In genomic region chr2:33274719-33275490, GRCm38 (mm10) we compare ENCODE assay signal across 18 mouse cellular contexts. TPM values are rescaled to one million over a fixed set of nuclear protein-coding genes. Genes with fewer than 3 reads are reported as not detected.
DNase-seq lines count a peak whose midpoint lies in the region; ATAC-seq and TF ChIP-seq lines count a peak whose summit lies in the region.
"Had no signal": no experiment of that assay in that cellular context is flagged by ENCODE, and none has a peak within 500 bp of the region (broad histone marks: within the 10 kb centered on the region; RNA-seq: fewer than 3 reads in every experiment).

No protein-coding gene starts in this region.

- H3K9me3 ChIP-seq in CH12.LX (replicated peaks; ENCODE audit: low read length) = no peaks in the 10 kb centered on the region
- H3K9me3 ChIP-seq in hindbrain, embryonic 10.5 days = no peaks in the 10 kb centered on the region

- H3K79me2 ChIP-seq in CH12.LX (replicated peaks; ENCODE audit: control insufficient read depth, extremely low read depth, insufficient read depth, poor library complexity, severe bottlenecking) = no peaks in the 10 kb centered on the region

- H3K9ac ChIP-seq in CH12.LX (ENCODE audit: insufficient read depth, low read depth) = no peak overlapping the region
- H3K9ac ChIP-seq: lung, embryonic 14.5 days had no signal

- TF ChIP-seq POLR2A in CH12.LX (IDR thresholded peaks at IDR 0.05; ENCODE audit: low read depth, low read length) = no peak

- 86% methylated on average over 12 of the region's 12 CpGs for WGBS in hindbrain, embryonic 10.5 days

- H3K36me3 ChIP-seq in CH12.LX (replicated peaks in 1 of 2; ENCODE audit: control insufficient read depth in 1 of 2, insufficient read depth in 1 of 2, low read length in 1 of 2) = peaks cover 0 to 2% of the 10 kb centered on the region in 2 experiments
- peaks cover 4% of the 10 kb centered on the region; the same call in 1 of the 2 replicates for H3K36me3 ChIP-seq in hindbrain, embryonic 10.5 days

- in situ Hi-C loops in CH12.LX (cut with MboI; ENCODE audit: low pct_ligation_motif_present, low pct_unique_long_range_greater_than_20kb, low sequenced_read_pairs) = no loop called here

- H3K27ac ChIP-seq in gastrocnemius, adult 2 months = peak overlapping the region; percentile 48
- H3K27ac ChIP-seq in CH12.LX (ENCODE audit: insufficient read depth, low read depth) = no peak overlapping the region
- no peak overlapping the region for H3K27ac ChIP-seq in hindbrain, embryonic 10.5 days

- dilution Hi-C loops in CH12.LX (cut with MboI; ENCODE audit: extremely low pct_ligation_motif_present, extremely low pct_unique_long_range_greater_than_20kb, low sequenced_read_pairs) = no loop called here

- H3K27me3 ChIP-seq in CH12.LX (replicated peaks) = no peaks in the 10 kb centered on the region
- no peaks in the 10 kb centered on the region for H3K27me3 ChIP-seq in hindbrain, embryonic 10.5 days (ENCODE audit: insufficient read depth, poor library complexity, severe bottlenecking)

- peaks cover 11 to 14% of the 10 kb centered on the region in 2 experiments; a peak in 3 of 4 replicates for H3K4me1 ChIP-seq in CH12.LX (ENCODE audit: control insufficient read depth in 1 of 2, insufficient read depth in 2 of 2)
- peaks cover 21% of the 10 kb centered on the region for H3K4me1 ChIP-seq in hindbrain, embryonic 10.5 days (replicated peaks)

- intact Hi-C loops in gastrocnemius, adult 2 months (cut with DNase I) = no loop called here
- intact Hi-C loops in gastrocnemius, postnatal 14 days (cut with DNase I; ENCODE audit: low total_unique reads) = no loop called here

- ATAC-seq in megakaryocyte, adult 5-6 weeks (ENCODE audit: poor library complexity, severe bottlenecking) = no peak
- ATAC-seq: activated CD4-positive, CD25-positive, alpha-beta regulatory T cell, adult 4 months; forebrain, embryonic 16.5 days; hindbrain, embryonic 16.5 days had no signal

- no peak overlapping the region for H3K4me3 ChIP-seq in gastrocnemius, adult 2 months
- H3K4me3 ChIP-seq in CH12.LX (replicated peaks in 1 of 3; ENCODE audit: low read depth in 2 of 3, low read length in 2 of 3, poor library complexity in 1 of 3) = no peak overlapping the region
- H3K4me3 ChIP-seq in hindbrain, embryonic 10.5 days = no peak overlapping the region

- TF ChIP-seq RAD21 in CH12.LX (IDR thresholded peaks at IDR 0.05; ENCODE audit: low read depth, low read length) = no peak

- DNase-seq in adrenal gland, postnatal 14 days = peak; percentile 49
- DNase-seq in adrenal gland, adult 8-10 months = no peak
- DNase-seq in gastrocnemius, adult 2 months = peak; percentile 64
- DNase-seq in gastrocnemius, postnatal 14 days = no peak
- DNase-seq in CH12.LX (ENCODE audit: extremely low read depth) = peak; percentile 17
- peak; percentile 26 for DNase-seq in fat pad, adult 2 months (ENCODE audit: extremely low read depth, low read depth, low spot score)
- DNase-seq in hindbrain, embryonic 10.5 days (ENCODE audit: low spot score) = no peak
- DNase-seq: kidney, adult 8-10 months; kidney, postnatal 36 days; lung, embryonic 14.5 days; midbrain, embryonic 14.5 days; spleen, adult 18-20 months; thymus, postnatal 25 days had no signal

- H3K4me2 ChIP-seq in CH12.LX (ENCODE audit: insufficient read depth, low read depth, poor library complexity, severe bottlenecking) = no peak overlapping the region
- H3K4me2 ChIP-seq: liver, embryonic 11.5 days; lung, embryonic 14.5 days had no signal

- no peak for TF ChIP-seq CTCF in gastrocnemius, adult 2 months (IDR thresholded peaks at IDR 0.05)
- no peak for TF ChIP-seq CTCF in CH12.LX (conservative IDR thresholded peaks at IDR 0.05 in 1 of 2, IDR thresholded peaks at IDR 0.05 in 1 of 2; ENCODE audit: low read depth in 2 of 2, low read length in 2 of 2)

- no peak for TF ChIP-seq EP300 in CH12.LX (IDR thresholded peaks at IDR 0.05; ENCODE audit: low read length)

TF ChIP-seq in CH12.LX, 34 proteins besides CTCF, POLR2A, EP300 and RAD21:
- no peak for TF ChIP-seq CHD2 (IDR thresholded peaks at IDR 0.05; ENCODE audit: low read length)
- TF ChIP-seq IRF4 (IDR thresholded peaks at IDR 0.05; ENCODE audit: low read depth, low read length) = 0 out of 2 replicates have a peak, but pooled peaks have one; percentile 29

RNA-seq across cellular contexts. Expression of gene Angptl2, which starts 59.0 kb away (rescaled TPM):
- 35.6 and 36.8 TPM in 2 replicates for total RNA-seq in adrenal gland, postnatal 14 days (2021)
- 10 to 100 TPM; 29.3 to 53.9 (median 37.0) TPM for total RNA-seq in adrenal gland, adult 8-10 months (2022)
- 10 to 100 TPM; 20.6 to 47.1 TPM for total RNA-seq in gastrocnemius, adult 2 months (2021)
- total RNA-seq in gastrocnemius, postnatal 14 days (2021) = 100 to 1,000 TPM; 121 to 163 TPM
- total RNA-seq in CH12.LX (2012; rRNA removed) = 0.04 and 0.17 TPM in 2 replicates
- total RNA-seq in CH12.LX (2014; rRNA removed) = not detected in 2 replicates
- polyA plus RNA-seq in CH12.LX (2012; ENCODE audit: insufficient read length, low read depth) = 0.21 and 0.35 TPM in 2 replicates
- 26.0 and 26.7 TPM in 2 replicates for polyA plus RNA-seq in hindbrain, embryonic 10.5 days (2016; fragmentation: Nextera tagmentation; extraction: Ambion mirVana)
- 4.2 and 5.0 TPM in 2 replicates for total RNA-seq in megakaryocyte, adult 5-6 weeks (2015)
- total RNA-seq in megakaryocyte, adult 5-6 weeks (2017) = 9.8 and 11.4 TPM in 2 replicates

Comparison
In these comparisons a context has a peak if more than half of its experiments do, and no peak if none do; other contexts are left out.
1. DNase-seq: peak in adrenal gland, postnatal 14 days (single experiment), gastrocnemius, adult 2 months (single experiment), CH12.LX (single experiment) and fat pad, adult 2 months (single experiment); none in adrenal gland, adult 8-10 months (single experiment), gastrocnemius, postnatal 14 days (single experiment) and hindbrain, embryonic 10.5 days (single experiment).
2. RNA of gene Angptl2, which starts 59.0 kb away (total RNA-seq): 121 to 163 TPM in gastrocnemius, postnatal 14 days, 20.6 to 47.1 TPM in gastrocnemius, adult 2 months, 29.3 to 53.9 TPM in adrenal gland, adult 8-10 months, 35.6 to 36.8 TPM in adrenal gland, postnatal 14 days and 4.2 to 11.4 TPM in megakaryocyte, adult 5-6 weeks; 0.04 to 0.17 TPM in CH12.LX; every median in the first group is over 4 times any median in the second.